Mouse (Mus musculus) cerebellum, adult 18-20 months (tissue): ENCODE results near the gene Gde1.

Experiments
- DNase-seq, 2 experiments: peaks; one replicate each; pipeline ENCODE4 v3.0.0; 2021

The Gde1 gene

DNA sequence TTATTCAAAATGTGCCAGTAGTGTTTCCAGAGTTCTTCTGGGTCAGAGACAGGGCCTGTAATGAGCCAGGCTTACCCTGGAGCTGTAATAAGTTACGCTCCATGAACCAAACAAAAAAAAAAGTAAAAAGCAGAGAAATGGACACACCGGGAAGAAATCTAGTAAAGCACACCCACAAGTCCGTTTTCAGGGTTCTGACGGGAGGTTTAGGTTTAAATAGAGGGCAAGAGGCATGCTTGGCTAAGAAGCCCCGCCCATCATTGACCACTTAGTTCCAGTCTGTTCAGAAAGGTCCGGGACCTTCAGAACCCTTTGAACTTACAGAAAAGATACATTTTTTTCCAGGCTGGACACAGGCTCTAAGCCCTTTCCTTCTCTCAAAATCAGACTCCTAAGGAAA lies 473 bp upstream of the Gde1 start:
- DNase-seq, result no peak

DNA sequence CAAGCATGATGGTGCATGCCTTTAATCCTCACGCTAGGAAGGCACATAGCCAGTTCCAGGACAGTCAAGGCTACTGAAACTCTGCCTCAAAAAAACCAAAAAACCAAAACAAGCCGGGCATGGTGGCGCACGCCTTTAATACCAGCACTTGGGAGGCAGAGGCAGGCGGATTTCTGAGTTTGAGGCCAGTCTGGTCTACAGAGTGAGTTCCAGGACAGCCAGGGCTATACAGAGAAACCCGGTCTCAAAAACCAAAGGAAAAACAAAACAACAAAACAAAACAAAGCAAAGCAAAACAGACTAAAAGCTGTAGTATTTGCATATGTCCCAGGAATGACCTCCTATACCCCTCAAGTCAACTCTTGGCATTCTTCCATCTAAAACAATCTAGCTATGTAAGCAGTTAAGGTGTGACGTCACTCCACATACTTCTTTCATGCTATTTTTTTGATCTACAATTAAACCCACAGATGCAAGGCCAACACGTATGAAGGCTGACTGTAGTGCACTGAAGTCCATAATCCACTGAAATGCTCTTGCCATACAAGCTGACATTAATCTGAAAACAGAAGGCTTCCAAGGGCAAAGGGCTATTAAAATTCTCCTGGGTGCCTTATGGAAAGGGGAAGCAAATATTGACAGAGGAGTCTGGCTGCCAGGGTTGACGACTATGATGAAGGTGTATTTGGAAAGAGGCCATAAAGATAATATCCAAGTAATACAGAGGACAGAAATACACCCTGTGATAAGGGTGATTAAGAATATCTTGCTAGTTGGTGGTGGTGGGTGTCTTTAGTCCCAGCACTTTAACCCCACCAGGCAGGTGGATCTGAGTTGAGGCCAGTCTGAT lies 1.4 kb downstream of the Gde1 start:
- DNase-seq, result no peak

GRCm38 (mm10) chr7:118703144-118703561 lies 2.4 kb downstream of the Gde1 start:
- no peak for DNase-seq

- DNase-seq, result no peak
Measured at GRCm38 (mm10) chr7:118698882-118699281, 6.7 kb downstream of the Gde1 start.

DNA sequence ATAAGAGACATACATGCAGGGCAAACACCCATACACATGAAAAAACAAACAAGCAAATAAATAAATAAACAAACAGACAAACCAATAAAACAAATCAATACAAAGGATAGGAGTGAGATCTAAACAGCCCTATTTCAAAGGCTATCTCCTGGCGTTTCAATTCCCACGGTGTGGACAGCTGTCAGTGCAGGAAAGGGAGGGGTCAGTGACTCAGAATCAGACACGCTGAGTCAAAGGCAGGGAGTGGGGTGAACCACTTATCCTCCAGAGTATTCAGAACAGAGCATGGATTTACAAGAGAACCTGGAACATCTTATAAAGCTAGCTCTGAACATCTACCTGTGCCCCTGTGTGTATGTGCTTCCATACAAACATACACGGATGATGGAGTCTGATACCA lies 8.4 kb downstream of the Gde1 start:
- no peak for DNase-seq

GRCm38 (mm10) chr7:118696146-118696545 lies 9.4 kb downstream of the Gde1 start:
- DNase-seq, result no peak

GRCm38 (mm10) chr7:118691287-118691686 lies 14.3 kb downstream of the Gde1 start:
- DNase-seq, result no peak

GRCm38 (mm10) chr7:118689088-118689487 lies 16.5 kb downstream of the Gde1 start:
- peak; percentile 48 to 56 for DNase-seq

DNA sequence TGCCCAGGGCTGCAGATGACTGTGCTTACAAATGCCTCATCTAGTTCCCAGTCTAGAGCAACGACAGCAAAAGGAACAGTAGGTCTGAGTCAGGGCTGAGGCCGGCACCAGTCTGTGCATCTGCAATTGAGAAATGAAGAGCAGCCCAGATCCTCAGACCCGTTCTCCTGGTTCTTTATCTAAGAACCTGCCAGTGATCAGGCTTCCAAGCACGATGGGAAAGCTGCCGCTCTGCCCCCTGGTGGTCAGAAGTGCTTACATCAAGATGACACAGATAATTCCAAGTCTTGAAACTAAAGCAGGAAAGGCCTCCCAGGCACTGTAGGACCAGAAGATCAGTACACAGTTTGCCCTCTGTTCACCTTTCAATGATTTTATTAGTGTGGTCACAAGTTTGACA lies 17.4 kb downstream of the Gde1 start:
- peak; percentile 80 to 87 for DNase-seq

DNA sequence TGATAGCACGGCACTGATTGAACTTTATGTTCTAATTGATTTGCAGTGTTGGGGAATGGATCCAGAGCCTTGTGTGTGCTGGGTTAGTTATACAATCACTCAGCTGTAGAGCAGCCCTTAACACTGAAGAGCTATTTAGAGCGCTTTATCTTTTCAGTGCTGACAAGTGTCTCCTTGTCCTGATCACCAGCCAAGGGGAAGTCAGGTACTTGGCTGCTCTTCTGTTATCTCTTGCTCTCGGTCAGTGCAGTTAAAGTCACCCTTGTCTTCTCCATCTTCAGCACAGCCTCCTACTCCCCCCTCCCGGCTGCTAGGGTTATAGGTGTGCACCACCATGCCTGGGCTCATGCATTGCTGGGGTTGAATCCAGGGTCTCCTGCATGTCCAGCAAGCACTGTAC lies 28.8 kb downstream of the Gde1 start:
- DNase-seq, result no peak

DNA sequence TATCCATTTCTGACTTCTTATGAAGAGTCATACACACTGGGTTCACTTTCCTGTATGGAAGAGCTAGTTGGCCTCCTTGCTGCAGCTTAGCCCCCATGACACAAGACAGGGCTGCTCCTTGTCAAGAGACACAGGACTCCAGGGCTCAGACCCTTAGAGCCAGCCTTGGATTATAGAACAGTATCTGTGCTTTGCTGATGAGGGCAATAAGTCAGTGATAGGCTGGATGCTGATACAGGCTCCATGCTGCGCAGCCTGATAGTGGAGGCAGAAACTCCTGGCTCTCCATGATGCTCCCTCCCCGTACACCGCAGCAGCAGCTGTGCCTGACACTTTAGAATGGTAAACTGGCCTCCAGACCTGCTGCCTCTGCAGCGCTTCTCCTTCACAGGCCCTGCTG lies 35.4 kb downstream of the Gde1 start:
- no peak for DNase-seq

DNA sequence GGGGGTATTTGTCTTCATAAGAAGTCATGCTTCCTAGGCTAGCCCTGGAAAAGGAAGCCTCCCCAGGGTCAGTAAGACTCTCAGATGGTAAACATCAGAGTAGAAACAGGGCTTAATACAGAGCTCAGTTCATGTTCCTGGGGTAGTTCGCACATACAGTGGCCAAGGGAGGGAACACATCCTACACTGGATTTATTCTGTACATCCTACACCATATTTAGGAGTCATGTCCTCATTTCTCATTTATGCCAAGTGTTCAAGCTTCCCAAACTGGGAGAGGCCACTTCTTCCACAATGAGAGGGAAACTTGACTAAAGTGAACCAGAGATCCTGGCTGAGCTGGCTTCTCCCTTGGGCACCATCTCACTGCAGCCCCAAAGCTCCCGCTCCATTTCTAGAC lies 37.8 kb downstream of the Gde1 start:
- no peak for DNase-seq

- DNase-seq, result no peak
Measured at GRCm38 (mm10) chr7:118656730-118657129, 48.8 kb downstream of the Gde1 start.

GRCm38 (mm10) chr7:118652572-118653295 lies 52.8 kb downstream of the Gde1 start:
- DNase-seq, result peak; percentile 48 to 52

DNA sequence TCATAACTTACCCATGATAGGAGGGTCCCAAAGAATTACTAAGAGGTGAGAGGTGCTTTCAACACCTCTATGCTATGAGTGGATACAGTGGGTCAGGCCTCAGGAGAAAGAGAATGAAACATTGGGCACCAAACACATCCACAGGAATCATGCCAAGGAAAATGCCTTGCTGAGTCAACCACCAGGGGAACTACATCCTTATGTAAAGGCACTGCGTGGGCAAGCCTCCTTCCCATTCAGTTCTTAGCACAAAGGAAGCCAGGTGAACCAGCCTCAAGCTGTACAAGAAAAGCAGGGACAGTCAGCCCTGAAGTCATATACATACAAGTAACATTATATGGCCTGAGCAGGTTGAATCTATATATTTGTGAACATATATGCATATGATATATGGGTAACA lies 54.7 kb downstream of the Gde1 start:
- no peak for DNase-seq

- no peak for DNase-seq
Measured at GRCm38 (mm10) chr7:118650119-118650518, 55.5 kb downstream of the Gde1 start.

DNA sequence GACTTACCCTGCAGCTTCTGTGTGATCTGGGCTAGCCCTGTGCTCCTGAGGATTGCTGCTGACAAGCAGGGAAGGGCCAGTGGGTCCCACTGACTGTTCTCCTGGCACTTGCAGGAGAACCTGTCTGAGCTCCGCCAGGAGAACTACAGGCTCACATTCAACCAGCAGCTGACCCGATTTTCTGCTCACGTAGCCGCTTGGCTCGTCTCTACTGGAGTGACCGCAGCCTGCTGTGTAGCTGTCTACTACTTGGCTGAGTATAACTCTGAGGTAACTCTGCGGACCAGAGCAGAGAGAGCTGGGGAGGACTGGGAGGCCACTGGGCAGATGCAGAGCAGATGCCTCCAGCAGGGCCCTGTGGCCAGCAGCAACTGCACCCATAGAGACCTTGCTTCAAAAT lies 56.2 kb downstream of the Gde1 start:
- DNase-seq, result peak; percentile 39 to 47

GRCm38 (mm10) chr7:118646237-118646636 lies 59.3 kb downstream of the Gde1 start:
- no peak for DNase-seq
